Mouse (Mus musculus) cerebellum, postnatal 25 days (tissue): ENCODE measurements at regions not wholly inside any gene's neighbourhood (a gene's known extent, or its start where the extent isn't known, plus 50 kb on each side); places are given as distances from the start of the nearest gene placed in this dataset.

Experiments used
- DNase-seq, 2 experiments: peaks; one replicate each; pipeline ENCODE4 v3.0.0; 2021; ENCODE audit warnings: mixed read lengths in 2 of 2

DNA sequence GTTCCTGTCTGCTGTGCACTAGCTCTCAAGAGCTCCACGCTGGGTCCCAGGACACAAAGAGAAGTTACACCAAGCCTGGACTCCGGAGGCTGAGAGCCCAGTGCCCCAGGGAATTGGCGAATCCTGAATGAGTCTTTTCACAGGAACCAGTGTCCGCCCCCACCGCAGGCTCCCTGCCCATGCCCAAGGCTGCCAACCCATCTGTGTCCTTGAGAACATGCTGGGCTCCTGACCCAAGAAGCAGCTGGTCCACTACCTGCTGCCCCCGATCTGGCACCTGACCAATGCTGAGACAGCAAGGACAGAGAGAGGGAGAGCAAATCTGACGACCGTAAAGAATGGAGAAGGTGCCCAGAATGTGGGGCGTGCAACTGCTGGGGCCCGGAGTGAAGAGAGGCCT is 85.2 kb upstream of the Cplx2 start:
- DNase-seq: peak; percentile 98

DNA sequence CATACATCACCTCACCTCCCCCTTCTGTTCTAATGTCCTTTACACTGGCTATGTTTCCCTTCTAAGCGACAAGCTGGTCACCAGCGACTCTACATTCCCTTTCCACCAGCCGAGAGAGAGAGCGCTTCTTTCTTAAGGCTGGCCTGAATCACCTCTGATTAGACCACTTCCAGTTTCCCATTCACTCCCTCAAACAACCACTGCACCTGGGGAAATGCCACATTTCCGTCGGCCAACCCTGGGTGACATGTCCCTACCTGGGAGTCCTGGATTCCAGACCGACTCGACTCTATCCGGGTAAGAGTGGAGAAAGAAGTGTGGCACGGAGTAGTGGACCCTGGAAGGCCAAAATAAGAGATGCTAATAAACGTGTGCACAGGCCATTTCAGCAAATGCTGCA is 84.5 kb upstream of the Cplx2 start:
- DNase-seq: no peak

DNA sequence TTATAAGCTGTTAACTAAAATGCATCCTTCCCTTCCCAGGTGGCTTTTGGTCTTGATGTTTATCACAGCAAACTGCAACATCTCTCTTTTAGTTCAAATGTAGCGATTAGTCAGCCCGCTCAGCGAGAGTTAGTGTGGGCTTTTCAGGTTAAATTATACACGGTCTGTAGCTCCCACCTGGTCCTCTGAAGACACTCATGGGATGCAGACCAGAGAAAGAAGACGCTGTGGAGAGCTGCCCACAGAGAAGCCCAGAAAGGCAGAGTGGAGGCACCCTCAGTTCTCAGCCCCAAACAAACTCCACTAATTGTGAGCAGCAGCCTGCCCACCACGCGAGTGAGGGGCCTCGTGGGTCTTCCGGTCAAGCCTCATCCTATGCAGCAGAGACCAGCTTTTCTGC is 81.1 kb upstream of the Cplx2 start:
- peak; percentile 71 to 73 for DNase-seq

DNA sequence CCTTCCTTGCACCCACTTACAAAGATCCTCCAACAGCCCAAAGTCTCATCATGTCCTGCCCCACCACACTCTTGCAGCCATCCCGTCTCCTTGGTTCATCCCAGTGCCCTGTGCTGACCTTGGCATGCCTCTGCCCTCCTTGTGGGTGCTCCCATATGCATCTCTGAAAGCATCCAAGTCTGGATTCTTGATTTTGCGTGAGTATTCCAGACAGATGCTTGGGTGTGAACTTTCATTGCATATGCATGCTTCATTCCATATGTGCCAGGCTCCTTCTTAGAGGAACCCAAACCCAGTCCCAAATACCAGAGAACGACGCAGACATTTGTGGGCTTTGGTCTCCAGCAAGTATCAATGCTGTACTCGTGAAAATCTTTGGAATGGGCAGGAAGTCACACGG is 78.8 kb upstream of the Cplx2 start:
- DNase-seq: no peak

DNA sequence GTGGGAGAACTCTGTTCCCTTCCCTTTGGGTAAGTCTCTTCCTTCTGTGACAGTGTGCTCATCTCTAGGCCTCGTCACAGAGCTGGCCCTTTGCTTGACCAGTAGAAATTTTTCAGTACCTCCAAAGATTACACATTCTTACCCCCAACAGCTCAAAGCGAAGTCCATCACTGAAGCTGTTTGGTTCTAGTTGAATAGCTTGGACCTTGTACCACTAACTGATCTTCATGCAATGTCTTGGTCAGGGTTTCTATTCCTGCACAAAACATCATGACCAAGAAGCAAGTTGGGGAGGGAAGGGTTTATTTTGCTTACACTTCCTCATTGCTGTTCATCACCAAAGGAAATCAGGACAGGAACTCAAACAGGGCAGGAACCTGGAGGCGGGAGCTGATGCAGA is 78.1 kb upstream of the Cplx2 start:
- DNase-seq: no peak

DNA sequence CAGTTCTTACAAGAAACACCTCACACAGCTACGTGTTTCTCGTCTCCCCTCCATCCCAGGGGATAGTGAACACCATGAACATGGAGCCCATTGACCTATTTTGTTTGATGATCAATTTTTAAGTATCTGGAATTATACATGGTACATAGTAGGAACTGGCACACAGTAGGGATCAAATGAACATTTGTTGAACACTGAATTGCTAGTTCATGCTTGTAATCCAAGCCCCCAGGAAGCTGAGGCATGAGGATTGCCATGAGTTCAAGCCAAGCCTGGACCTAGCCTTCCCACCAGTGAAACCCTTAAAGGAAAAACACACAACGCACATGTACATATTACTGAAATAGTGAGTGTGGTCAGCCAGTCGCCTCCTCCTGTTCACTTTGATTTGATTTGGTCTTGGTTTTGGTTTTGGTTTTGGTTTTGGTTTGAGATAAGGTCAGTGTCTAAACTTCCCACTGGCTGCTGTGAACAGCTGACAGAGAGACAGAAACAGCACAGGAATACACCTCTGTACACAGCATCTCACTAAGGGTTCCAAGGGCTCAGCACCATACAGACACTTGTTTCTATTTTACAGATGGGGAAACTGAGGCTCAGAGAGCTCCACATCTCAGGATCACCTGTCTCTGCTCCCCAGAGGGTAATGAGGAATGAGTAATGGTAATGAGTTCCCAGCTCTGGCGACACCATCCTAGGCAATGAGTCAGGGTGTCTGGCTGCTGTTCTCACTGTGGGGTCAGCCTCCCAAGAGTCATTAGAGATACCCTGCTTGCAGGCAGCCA is 75.5 kb upstream of the Cplx2 start:
- DNase-seq: no peak

DNA sequence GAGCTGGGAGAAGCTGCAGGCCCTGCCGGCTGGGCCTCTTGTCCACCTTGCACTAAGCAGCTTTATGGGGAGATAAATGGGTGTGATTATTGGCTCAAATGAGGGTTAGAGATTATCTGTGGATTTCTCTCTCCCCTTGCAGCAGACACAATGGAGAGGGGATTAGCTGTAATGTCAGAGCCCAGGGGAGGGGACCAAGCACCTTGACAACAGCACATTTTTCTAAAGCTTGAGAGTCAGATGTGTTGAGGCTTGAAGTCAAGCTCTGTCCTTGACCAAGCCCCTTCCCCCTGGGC is 74.9 kb upstream of the Cplx2 start:
- no peak for DNase-seq

DNA sequence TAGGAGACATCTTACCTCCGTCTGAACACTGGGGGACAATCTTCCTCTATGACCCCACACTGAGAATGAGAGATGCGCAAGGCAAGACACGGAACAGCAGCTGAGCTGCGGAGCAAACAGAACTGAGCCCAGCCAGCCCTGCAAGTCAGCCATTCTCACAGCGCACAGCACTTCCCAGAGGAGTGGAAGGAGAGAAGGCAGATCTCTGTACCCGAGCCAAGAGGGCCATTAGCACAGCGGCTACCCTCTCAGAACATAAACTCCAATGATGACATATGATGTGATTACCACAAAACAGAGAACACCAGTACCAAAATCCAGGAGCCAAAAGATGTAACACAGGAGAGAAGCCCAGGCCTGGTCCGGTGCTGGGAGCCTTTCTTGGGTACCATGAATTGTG is 72.3 kb upstream of the Cplx2 start:
- peak in 1 of 2 experiments; percentile 30 for DNase-seq

DNA sequence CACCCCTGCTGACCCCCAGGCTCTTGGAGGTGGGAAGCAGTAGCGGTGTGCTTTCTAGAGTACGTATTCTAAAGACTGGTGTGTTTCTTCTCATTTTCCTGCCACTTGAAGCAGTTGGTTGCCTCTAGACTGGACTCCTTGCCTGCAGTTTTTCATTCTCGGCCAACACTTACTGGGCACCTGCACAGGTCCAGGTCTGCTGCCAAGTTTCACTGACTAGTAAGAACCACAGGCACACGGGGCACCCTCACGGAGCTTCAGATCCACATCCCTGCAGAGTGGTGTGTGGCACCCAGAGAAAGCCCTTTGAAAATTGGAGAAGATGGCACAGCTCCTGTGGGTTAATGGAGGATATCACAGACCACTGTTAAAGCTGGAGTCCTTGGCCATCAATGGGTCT is 71.9 kb upstream of the Cplx2 start:
- peak; percentile 62 to 71 for DNase-seq

DNA sequence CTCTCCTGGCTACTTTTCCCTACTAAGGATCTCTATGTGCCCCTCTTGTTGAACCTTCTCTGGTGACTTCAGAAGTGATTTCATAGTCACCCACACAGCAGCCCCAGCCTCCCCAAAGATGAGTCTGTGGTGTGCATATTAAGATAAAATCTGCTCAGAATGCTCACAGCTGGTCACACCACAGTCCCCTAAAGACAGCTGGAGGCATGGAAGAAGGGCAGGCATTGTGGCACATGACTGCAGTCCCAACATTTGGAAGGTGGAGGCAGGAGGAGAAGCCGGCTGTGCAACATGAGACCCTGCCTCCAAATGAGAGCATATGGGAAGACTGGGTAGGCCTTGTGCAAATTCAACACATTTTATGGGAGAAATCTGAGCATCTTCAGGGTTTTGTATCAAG is 70.0 kb upstream of the Cplx2 start:
- DNase-seq: peak in 1 of 2 experiments; percentile 14

DNA sequence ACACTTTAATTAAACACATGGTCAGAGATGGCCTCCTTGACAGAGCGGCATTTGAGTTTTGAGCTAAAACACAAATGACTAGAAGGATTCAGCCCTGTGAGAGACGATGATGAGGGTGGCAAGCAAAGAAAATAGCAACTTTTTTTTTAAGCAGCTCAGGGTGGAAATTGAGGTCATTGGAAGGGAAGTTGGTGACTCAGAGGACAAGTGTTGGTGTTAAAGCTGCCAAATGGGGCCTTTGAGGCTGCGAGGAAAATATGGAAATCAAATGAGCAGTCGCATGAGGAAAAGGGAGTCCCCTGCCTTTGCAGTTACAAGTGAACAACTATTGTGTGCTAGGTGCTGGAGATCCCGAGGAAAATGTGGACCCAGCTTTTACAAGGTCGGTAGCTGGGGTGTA is 69.5 kb upstream of the Cplx2 start:
- peak; percentile 48 to 53 for DNase-seq

DNA sequence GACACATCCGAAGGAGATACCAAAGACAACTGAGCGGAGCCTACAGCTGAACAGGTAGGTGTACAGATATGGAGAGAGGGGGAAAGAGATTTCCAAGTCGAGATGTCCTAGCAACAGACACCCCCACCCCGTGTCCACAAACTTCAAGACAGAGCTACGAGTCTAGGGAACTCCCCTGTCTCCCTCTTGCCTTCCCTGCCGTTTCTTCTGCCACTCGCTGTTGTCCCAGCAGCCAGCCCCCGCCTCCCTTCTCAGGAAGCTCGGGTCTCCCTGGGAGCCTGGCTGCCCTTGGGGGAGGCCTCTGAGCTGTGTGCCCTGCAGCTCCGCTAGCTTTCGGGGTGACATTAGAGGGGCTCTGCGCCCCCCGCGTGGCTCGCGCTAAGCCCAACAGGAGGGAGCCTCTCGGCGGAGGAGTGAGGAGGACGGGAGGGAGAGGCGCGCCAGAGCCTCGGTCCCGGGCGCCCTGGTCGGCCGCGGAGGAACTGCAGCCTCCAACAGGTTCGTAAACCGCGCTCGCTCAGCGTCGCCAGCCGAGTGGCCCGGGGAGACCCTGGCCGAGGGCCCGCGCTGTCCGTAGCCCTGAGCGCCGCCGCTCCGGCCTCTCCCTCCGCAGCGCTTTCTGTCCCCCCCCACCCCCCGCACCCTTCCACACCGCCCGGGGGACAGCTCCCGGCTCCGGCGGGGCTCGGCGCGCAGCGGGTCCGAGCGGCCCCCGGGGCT is 68.6 kb upstream of the Cplx2 start:
- peak; percentile 77 to 81 for DNase-seq

DNA sequence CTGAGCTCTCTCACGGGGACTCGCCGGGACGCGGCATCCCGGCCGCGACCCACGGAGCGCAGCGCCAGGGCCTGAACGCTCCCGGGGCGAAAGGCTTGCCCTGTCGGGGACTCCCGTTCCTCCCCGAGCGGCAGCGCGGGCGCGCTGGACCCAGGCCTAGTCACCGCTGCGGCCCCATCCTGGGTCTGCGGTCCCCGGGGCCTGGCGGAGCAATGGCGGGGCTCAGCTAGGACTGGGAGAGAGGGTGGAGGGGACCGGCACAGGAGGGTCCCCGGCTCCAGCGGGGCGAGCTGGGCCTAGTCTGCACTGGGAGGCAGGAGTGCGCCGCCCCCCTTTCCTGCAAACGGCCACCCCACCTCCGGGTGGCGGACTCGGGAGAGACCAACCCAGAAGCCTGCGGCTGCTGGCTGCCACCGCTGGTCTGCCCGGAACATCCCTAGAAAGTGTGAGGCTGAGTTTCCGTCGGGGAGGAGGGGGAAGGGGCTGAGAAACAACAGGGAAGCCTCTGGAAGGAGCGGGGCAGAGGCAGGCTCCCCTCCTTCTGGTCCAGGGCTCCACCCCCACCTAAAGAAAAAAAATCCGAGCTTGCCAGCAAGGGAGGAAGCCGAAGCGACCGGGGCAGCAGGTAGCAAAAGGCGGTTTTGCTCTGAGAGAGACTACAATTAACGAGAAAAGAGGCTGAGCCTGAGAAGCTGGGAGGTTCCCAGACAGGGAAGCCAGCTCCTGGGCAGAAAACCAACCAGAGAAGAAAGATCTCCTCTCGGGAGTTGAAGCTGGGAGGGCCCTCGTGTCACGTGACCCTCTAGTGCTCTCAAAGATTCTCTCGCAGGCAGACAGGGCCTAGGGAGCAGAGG is 67.9 kb upstream of the Cplx2 start:
- DNase-seq: peak; percentile 89 to 91

DNA sequence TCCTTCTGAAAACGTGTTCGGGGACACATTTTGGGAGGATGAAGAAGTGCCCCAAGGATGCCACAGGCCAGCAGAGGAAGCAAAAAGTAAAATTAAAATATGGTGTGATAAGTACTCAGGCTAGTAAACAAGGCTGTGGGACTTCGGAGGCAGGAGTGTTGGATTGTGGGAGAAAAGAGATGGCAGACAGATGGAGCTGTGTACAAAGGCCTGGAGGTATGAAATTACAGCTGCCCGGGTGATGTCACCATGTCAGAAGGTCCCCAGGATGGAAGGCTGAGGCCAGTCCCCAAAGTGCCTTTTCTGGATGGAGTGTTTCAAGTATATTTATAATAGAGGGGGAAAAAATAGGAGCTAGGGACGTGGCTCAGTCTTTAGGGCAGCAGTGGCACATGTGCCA is 66.9 kb upstream of the Cplx2 start:
- peak in 1 of 2 experiments; percentile 20 for DNase-seq

DNA sequence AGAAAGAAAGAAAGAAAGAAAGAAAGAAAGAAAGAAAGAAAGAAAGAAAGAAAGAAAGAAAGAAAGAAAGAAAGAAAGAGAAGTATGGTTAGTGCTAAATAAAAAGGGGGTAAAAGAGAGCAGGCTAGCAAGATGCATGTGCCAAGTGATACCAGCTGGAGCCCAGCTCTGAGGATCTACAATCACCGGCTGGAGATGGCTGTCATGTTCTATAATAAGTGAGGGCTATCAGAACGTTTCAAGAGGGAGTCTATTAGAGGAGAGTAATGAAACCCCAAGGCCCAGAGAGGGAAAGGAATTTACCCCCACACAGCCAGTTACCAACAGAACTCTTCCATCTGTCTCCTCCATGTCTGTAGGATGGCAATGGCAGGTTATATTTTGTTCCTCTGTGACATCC is 62.6 kb upstream of the Cplx2 start:
- peak in 1 of 2 experiments; percentile 54 for DNase-seq

DNA sequence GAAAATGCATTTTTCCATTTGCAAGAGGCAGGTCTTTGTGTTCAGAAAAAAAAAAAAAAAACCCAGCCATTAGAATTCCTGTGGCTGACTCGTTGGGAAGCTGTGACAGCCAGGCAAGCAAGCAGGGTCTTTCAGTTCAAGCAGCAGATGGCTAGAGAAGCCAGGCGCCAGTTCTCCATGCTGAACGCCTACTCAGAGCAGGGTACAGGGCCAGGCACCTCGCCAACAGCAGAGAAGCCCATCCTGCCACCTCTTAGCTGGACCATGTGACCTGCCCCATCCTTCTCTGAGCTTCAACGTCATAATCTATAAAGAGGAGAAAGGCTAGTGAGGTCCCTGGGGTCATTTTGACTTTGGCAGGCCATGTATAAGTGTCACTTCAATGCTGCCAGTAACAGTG is 61.8 kb upstream of the Cplx2 start:
- DNase-seq: peak; percentile 91 to 93

DNA sequence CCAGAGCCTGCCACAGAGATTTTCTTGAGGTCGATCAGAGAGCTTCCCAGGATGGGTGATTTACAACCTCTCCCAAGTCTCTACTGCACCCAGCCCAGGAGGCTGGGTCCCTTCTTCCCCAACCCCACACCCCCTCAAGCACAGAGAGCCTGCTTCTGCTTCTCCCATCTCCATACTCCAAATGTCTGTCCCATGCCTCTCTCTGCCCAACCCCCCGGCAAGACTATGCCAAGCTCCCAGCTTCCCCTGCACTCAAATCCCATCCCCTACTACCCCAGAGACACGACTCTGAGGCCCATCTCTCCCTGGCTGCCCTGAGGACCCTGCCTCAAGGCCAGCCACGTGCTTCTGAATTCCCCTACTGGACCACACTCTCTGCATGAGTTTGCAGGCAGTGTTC is 61.0 kb upstream of the Cplx2 start:
- no peak for DNase-seq

DNA sequence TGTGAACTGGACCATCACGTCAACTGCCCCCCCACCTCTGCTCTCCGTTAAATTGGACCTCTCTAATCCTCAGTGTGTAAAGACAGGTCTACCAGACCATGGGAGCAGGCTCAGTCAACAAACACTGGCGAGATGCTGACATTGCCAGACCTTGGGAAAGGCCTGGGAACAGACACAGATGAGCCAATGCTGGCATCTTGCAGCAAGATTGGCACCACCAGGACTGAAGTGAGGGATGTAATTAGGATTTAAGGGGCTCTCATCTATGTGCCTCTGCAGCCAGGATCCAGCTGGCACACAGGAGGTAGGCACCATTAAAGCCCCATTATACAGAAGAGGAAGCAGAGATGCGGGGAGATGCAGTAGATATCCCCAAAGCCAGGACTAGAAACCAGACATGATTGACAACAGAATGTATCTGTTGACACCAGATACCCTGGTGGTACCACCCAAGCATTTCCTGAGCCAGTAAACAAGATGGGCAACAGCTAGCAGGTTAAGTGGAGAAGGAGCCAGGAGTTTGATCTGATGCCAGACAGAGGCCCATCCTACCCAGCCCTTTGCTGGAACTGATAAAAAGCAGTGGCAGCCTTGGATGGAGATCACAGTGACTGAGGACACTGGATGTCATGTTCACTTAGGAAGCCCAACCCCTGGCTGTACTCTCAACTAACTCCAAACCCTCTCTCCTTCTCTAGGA is 59.7 kb upstream of the Cplx2 start:
- no peak for DNase-seq

DNA sequence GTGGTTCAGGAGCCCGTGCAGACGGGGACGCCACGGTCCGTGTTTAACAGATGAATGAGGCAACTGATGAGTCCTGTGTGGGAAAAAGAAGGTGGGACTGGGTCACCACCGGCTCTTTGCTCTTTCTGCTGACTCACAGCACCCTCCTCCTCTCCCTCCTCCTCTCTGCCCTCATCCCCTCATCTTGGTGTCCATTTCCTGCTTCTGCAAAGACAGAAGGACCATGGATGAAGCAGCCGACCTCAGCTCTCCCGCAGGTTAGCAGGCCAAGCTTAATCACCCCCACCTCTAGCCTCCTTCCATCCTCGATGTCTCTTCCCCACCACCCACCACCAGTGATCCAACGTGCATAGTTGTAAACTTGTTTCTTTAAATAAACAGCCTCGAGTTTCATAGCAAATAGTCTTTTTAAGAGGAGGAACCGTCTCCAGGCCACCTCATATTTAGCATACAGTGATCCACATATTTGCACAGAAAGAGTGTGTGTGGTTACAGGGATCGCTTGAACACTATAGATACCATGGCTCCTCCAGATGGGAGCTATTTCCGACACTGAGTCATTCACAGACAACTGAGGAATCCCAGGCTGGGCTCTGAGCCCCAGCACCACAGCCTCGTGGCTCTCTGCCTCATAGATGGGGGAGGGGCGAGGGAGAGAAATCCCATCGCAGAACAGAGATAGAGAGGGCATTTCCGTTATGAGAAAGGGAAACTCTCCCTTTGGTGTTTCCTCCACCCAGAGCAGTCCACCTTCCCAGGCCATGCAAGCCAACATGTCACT is 58.6 kb upstream of the Cplx2 start:
- peak; percentile 60 to 77 for DNase-seq

DNA sequence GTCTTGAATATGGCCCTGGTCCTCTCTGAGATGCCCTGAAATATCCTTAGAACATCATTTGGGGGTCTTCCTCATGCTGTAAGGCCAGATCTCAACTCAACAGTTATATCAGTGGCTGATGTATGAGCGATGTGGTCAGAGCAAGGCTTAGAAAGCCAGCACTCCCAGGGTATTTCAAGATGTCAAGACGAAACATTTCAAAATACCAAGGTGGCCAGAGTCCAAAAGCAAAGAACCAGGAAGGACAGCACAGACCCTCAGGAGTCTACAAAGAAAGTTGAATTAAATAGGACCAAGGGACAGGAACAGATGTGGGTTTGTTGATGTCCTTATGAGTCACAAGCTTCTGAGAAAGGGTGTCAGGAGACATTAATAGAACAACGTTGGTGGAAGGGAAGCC is 55.8 kb upstream of the Cplx2 start:
- no peak for DNase-seq

DNA sequence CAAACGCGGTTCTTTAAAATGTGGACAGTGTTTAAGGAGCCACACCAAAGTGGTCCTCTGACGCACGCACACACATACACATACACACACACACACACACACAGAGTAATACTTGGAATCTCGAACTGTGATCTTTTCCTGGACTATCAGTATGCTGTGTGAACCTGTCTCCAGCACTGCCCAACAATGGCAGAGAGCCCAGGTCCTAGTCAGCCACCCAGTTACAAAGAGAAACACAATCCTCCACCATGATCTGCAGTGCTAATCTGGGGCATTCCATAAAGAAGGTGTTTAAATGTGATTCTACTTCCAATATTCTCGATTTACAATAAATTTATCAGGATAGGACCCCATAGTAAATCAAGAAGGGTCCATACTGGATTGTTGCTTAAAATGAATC is 54.2 kb upstream of the Cplx2 start:
- peak in 1 of 2 experiments; percentile 73 for DNase-seq

DNA sequence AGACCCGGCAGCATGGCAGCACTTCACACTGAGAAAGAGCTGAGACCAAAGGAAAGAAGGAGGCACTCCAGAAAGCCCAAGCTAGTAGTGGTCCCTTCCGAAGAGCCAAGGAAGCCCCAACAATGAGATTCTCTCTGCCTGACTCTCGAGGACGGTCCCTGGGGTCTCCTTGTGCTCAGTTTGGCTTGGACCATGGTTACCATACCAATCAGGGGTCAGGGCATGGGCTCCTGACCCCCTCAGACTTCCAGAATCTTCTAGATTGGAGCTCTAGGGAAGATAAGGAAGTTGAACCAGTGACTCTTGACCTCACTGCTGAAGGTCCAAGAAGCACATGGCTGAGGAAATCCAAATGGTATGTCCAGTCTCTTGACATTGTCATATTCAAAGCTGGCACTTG is 53.0 kb upstream of the Cplx2 start:
- no peak for DNase-seq
